8 mouse cellular contexts compared by ENCODE assay signal in the genomic region with DNA sequence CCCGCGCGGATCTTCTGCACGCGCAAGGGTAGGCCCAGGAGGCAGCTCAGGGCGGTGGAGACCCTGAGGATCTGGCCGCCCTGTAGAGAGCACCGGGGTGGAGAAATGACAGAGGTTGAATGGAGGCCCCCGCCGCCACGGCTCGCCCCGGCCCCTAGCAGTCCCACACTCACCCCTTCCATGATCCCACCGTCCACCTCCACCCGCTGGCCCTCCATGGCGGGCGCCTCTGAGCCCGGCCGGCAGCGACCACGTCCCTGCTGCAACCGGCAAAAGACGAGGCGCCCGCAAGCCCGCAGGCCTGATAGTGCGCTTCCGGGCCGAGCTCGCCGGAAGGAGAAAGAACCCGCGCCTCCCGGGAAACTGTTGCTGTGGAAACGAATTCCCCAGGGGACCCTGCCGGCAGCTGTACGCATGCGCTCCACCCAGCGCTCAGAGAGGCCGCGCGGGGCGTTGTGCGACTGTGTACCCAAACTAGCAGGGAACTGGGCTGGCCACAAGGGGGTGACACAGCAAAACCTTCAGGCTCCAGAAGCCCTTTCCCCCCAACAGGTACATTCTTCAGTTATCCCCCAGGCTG. TPM values are rescaled to one million over a fixed set of nuclear protein-coding genes. Genes with fewer than 3 reads are reported as not detected.
A peak's percentile ranks its signal among the peaks of the same experiment; 100 is the strongest.
DNase-seq lines count a peak whose midpoint lies in the region; ATAC-seq lines count a peak whose summit lies in the region.

A gene (minus strand): TSS at position 437 of the 580 bp plus-strand sequence.

- peak within 1 kb of the TSS; percentile 79 for H3K4me2 ChIP-seq in intestine, embryonic 14.5 days (ENCODE audit: low read length)

- H3K9me3 ChIP-seq in intestine, embryonic 14.5 days (ENCODE audit: control insufficient read depth, low read length), result no peaks in the 10 kb centered on the region

- peak within 1 kb of the TSS; percentile 82 for H3K9ac ChIP-seq in intestine, embryonic 14.5 days (ENCODE audit: low read length)

- intact Hi-C loops in left cerebral cortex, postnatal 14 days (cut with DNase I), result loop anchor here (5.0 to 10.0 kb wide), 2 partner anchors 77 to 176 kb away; no protein-coding TSS in a partner anchor

- ATAC-seq in intestine, embryonic 14.5 days (replicated peaks; ENCODE audit: low FRiP score, low TSS enrichment, low read depth), result peak; percentile 91

- peaks cover 35% of the 10 kb centered on the region for H3K36me3 ChIP-seq in intestine, embryonic 14.5 days (ENCODE audit: control insufficient read depth, insufficient read depth, low read length)

- peaks cover 14% of the 10 kb centered on the region for H3K4me1 ChIP-seq in intestine, embryonic 14.5 days (replicated peaks; ENCODE audit: control insufficient read depth, insufficient read depth, low read length)

- WGBS in intestine, embryonic 14.5 days, result under 1% methylated on average over 40 of the region's 44 CpGs

- H3K27me3 ChIP-seq in intestine, embryonic 14.5 days (replicated peaks; ENCODE audit: control insufficient read depth, insufficient read depth, low read length), result no peaks in the 10 kb centered on the region

- H3K27ac ChIP-seq in intestine, embryonic 14.5 days (ENCODE audit: low read depth), result peak within 1 kb of the TSS; percentile 62; the same call in 1 of the 2 replicates

- H3K4me3 ChIP-seq in intestine, embryonic 14.5 days (ENCODE audit: low read depth, low read length), result peak within 1 kb of the TSS; percentile 90

- DNase-seq in adrenal gland, adult (ENCODE audit: inconsistent age in 2 of 2, low spot score in 1 of 2), result peak; percentile 98 to 99
- peak; percentile 99 for DNase-seq in embryo, embryonic 10.5 days (ENCODE audit: low spot score)
- peak; percentile 96 for DNase-seq in gastrocnemius, postnatal 25 days
- DNase-seq in intestine, embryonic 14.5 days (ENCODE audit: low spot score), result peak; percentile 99
- peak; percentile 98 to 99 for DNase-seq in left cerebral cortex, postnatal 14 days (ENCODE audit: low spot score in 2 of 2)
- peak; percentile 99 for DNase-seq in mesoderm, embryonic 11.5 days (ENCODE audit: low read depth, low spot score)
- DNase-seq in right cerebral cortex, postnatal 36 days (ENCODE audit: low spot score in 2 of 2), result peak; percentile 96
- DNase-seq in yolk sac, embryonic 10.5 days (ENCODE audit: low spot score), result peak; percentile 94

RNA-seq across cellular contexts. Expression of the gene that starts here (rescaled TPM):
- 10 to 100 TPM; 21.2 to 22.7 TPM for total RNA-seq in gastrocnemius, postnatal 25 days (2021)
- 76.1 and 77.0 TPM in 2 replicates for polyA plus RNA-seq in intestine, embryonic 14.5 days (2014; fragmentation: Nextera tagmentation; extraction: Ambion mirVana)
- total RNA-seq in left cerebral cortex, postnatal 14 days (2021), result 10 to 100 TPM; 62.1 to 63.5 TPM

Comparison
In these comparisons a context has a peak if more than half of its experiments do, and no peak if none do; other contexts are left out.
1. Peak in every context shown above with its lines: DNase-seq, ATAC-seq, H3K4me3 ChIP-seq and H3K27ac ChIP-seq.